Mouse (Mus musculus) hindbrain, embryonic 14.5 days (tissue): ENCODE results near the gene Slc9a5. TPM values are rescaled to one million over a fixed set of nuclear protein-coding genes. Genes with fewer than 3 reads are reported as not detected.

Experiments
- ATAC-seq: fragments of 200-750 bp; cut with Nextera tagmentation; 2 replicates; pipeline ENCODE4 v1.8.0; 2017; ENCODE audit warnings: moderate number of reproducible peaks, mild to moderate bottlenecking, moderate TSS enrichment, moderate library complexity; ENCODE audit not compliant: low FRiP score
- DNase-seq: peaks from one replicate; pipeline ENCODE4 v3.0.0-alpha.2; 2015; ENCODE audit warnings: low spot score
- H3K27ac ChIP-seq: fragments of 300-500 bp; sonication (generic); 2 replicates; pipeline ENCODE4 v1.5.1; 2014; ENCODE audit warnings: mild to moderate bottlenecking, moderate library complexity
- H3K27me3 ChIP-seq: fragments of 300-500 bp; sonication (generic); 2 replicates; pipeline ENCODE4 v1.6.1; 2014; ENCODE audit warnings: mild to moderate bottlenecking, low read length, mixed read lengths; ENCODE audit not compliant: control insufficient read depth, insufficient read depth
- H3K36me3 ChIP-seq: fragments of 300-500 bp; sonication (generic); replicated peaks from 2 replicates; pipeline ENCODE4 v1.6.1; 2014; ENCODE audit not compliant: control insufficient read depth, insufficient read depth
- H3K4me1 ChIP-seq: fragments of 300-500 bp; sonication (generic); replicated peaks from 2 replicates; pipeline ENCODE4 v1.6.1; 2014; ENCODE audit warnings: antibody characterized with exemption, low read length, mixed read lengths; ENCODE audit not compliant: control insufficient read depth, insufficient read depth
- H3K4me2 ChIP-seq: fragments of 300-500 bp; sonication (generic); replicated peaks from 2 replicates; pipeline ENCODE4 v1.6.1; 2014; ENCODE audit warnings: mild to moderate bottlenecking, moderate library complexity
- H3K4me3 ChIP-seq: fragments of 300-500 bp; sonication (generic); replicated peaks from 2 replicates; pipeline ENCODE4 v1.5.1; 2014; ENCODE audit warnings: mild to moderate bottlenecking, low read length
- H3K9ac ChIP-seq: fragments of 300-500 bp; sonication (generic); 2 replicates; pipeline ENCODE4 v1.6.1; 2014
- H3K9me3 ChIP-seq: fragments of 300-500 bp; sonication (generic); 2 replicates; pipeline ENCODE4 v1.6.1; 2016; ENCODE audit warnings: low read length; ENCODE audit not compliant: control insufficient read depth
- WGBS: fragments of 180-500 bp; shearing (Covaris S2); extraction: QIAGEN DNeasy Blood & Tissue Kit; methylation state at CpG from one replicate; pipeline ENCODE4 v1.1.7; 2014; 5-methylcytosine and 5-hydroxymethylcytosine counted together
- polyA plus RNA-seq: library from polyadenylated mRNA; unstranded; fragments of >200 nt; fragmentation: Nextera tagmentation; extraction: Ambion mirVana; gene quantifications from 2 replicates; pipeline ENCODE4 v1.2.1, GENCODE M21; 2014

Gene Slc9a5
- polyA plus RNA-seq, 1 experiment from 2014 or later: 11.4 TPM

- DNase-seq: no peak
- H3K4me1 ChIP-seq: peaks cover 10% of the 10 kb centered on the region
- H3K36me3 ChIP-seq: peaks cover 84% of the 10 kb centered on the region
- H3K9me3 ChIP-seq: no peaks in the 10 kb centered on the region
- no peak overlapping the region for H3K4me2 ChIP-seq
- H3K9ac ChIP-seq: no peak overlapping the region
- no peak for ATAC-seq
- whole genome bisulfite sequencing: 93% methylated on average over 10 of the region's 10 CpGs
- no peak overlapping the region for H3K27ac ChIP-seq
- H3K27me3 ChIP-seq: no peaks in the 10 kb centered on the region
- no peak overlapping the region for H3K4me3 ChIP-seq
These were observed 40.2 kb upstream of the Slc9a5 start for GRCm38 (mm10) chr8:105308428-105308827.

GRCm38 (mm10) chr8:105309142-105309847 lies 39.3 kb upstream of the Slc9a5 start:
- Histone ChIP-seq H3K4me2 (no peak overlapping the region), H3K9ac (no peak overlapping the region), H3K9me3 (no peaks in the 10 kb centered on the region), H3K4me3 (no peak overlapping the region), H3K27ac (no peak overlapping the region), H3K36me3 (peaks cover 84% of the 10 kb centered on the region), H3K4me1 (peaks cover 10% of the 10 kb centered on the region), H3K27me3 (no peaks in the 10 kb centered on the region)
- ATAC-seq: no peak
- WGBS: 79% methylated on average over 15 of the region's 15 CpGs
- no peak for DNase-seq

- H3K36me3 ChIP-seq: peaks cover 84% of the 10 kb centered on the region
These were observed 38.5 kb upstream of the Slc9a5 start for GRCm38 (mm10) chr8:105310118-105310517.

GRCm38 (mm10) chr8:105311718-105312117 lies 36.9 kb upstream of the Slc9a5 start:
- no peak for ATAC-seq
- DNase-seq: no peak
- Histone ChIP-seq H3K4me3 (no peak overlapping the region), H3K4me2 (no peak overlapping the region), H3K27ac (no peak overlapping the region), H3K36me3 (peaks cover 97% of the 10 kb centered on the region), H3K27me3 (no peaks in the 10 kb centered on the region), H3K9ac (no peak overlapping the region), H3K9me3 (no peaks in the 10 kb centered on the region), H3K4me1 (no peaks in the 10 kb centered on the region)
- WGBS: 83% methylated on average over 1 of the region's 1 CpGs

More at GRCm38 (mm10) chr8:105310118-105310517, 38.5 kb upstream of the Slc9a5 start:
- 86% methylated on average over 8 of the region's 8 CpGs for WGBS
- Histone ChIP-seq H3K27me3 (no peaks in the 10 kb centered on the region), H3K4me1 (peaks cover 10% of the 10 kb centered on the region), H3K9me3 (no peaks in the 10 kb centered on the region), H3K9ac (no peak overlapping the region), H3K4me3 (no peak overlapping the region), H3K27ac (no peak overlapping the region), H3K4me2 (no peak overlapping the region)
- DNase-seq (no peak), ATAC-seq (no peak)

- ATAC-seq (no peak), DNase-seq (no peak)
- Histone ChIP-seq H3K27ac (no peak overlapping the region), H3K9me3 (no peaks in the 10 kb centered on the region), H3K4me1 (no peaks in the 10 kb centered on the region), H3K4me3 (no peak overlapping the region), H3K27me3 (no peaks in the 10 kb centered on the region), H3K4me2 (no peak overlapping the region), H3K9ac (no peak overlapping the region), H3K36me3 (peaks cover 96% of the 10 kb centered on the region)
- 92% methylated on average over 8 of the region's 8 CpGs for WGBS
These were observed 35.7 kb upstream of the Slc9a5 start for GRCm38 (mm10) chr8:105312891-105313481.

GRCm38 (mm10) chr8:105313622-105314402 lies 34.8 kb upstream of the Slc9a5 start:
- H3K27ac ChIP-seq: no peak overlapping the region
- H3K9ac ChIP-seq: no peak overlapping the region
- peaks cover 96% of the 10 kb centered on the region for H3K36me3 ChIP-seq
- no peak overlapping the region for H3K4me3 ChIP-seq
- H3K4me2 ChIP-seq: no peak overlapping the region
- no peaks in the 10 kb centered on the region for H3K27me3 ChIP-seq
- H3K9me3 ChIP-seq: no peaks in the 10 kb centered on the region
- DNase-seq (no peak), ATAC-seq (no peak)
- WGBS: 87% methylated on average over 9 of the region's 9 CpGs
- H3K4me1 ChIP-seq: no peaks in the 10 kb centered on the region

GRCm38 (mm10) chr8:105315073-105315769 lies 33.4 kb upstream of the Slc9a5 start:
- H3K36me3 ChIP-seq: peaks cover 95% of the 10 kb centered on the region
- WGBS: 92% methylated on average over 18 of the region's 18 CpGs

GRCm38 (mm10) chr8:105317941-105318340 lies 30.7 kb upstream of the Slc9a5 start:
- Histone ChIP-seq H3K4me3 (no peak overlapping the region), H3K4me2 (no peak overlapping the region), H3K9ac (0 out of 2 replicates have a peak overlapping the region, but pooled peaks have one; percentile 8), H3K36me3 (peaks cover 86% of the 10 kb centered on the region), H3K27ac (no peak overlapping the region), H3K9me3 (no peaks in the 10 kb centered on the region), H3K27me3 (no peaks in the 10 kb centered on the region), H3K4me1 (no peaks in the 10 kb centered on the region)
- no peak for DNase-seq
- 81% methylated on average over 4 of the region's 4 CpGs for WGBS
- ATAC-seq: no peak

More at GRCm38 (mm10) chr8:105315073-105315769, 33.4 kb upstream of the Slc9a5 start:
- no peaks in the 10 kb centered on the region for H3K9me3 ChIP-seq
- H3K4me1 ChIP-seq: no peaks in the 10 kb centered on the region
- H3K27me3 ChIP-seq: no peaks in the 10 kb centered on the region
- H3K4me2 ChIP-seq: no peak overlapping the region
- H3K9ac ChIP-seq: no peak overlapping the region
- ATAC-seq: 0 out of 2 replicates have a peak, but pooled peaks have one; percentile 13
- H3K4me3 ChIP-seq: no peak overlapping the region
- H3K27ac ChIP-seq: no peak overlapping the region
- no peak for DNase-seq
